Mouse (Mus musculus): Measurements from ENCODE around the gene Supt4a. TPM values are rescaled to one million over a fixed set of nuclear protein-coding genes. Genes with fewer than 3 reads are reported as not detected.

Supt4a gene
- polyA plus RNA-seq, 1 experiment from 2014 or later: 111 TPM

- H3K27ac ChIP-seq (ENCODE audit: low read length): no peak overlapping the region
- H3K4me1 ChIP-seq (ENCODE audit: control insufficient read depth, insufficient read depth, low read length): 0 out of 2 replicates have a peak, but pooled peaks cover 2% of the 10 kb centered on the region
- H3K9me3 ChIP-seq (ENCODE audit: control insufficient read depth, low read length): no peaks in the 10 kb centered on the region
- ATAC-seq: no peak
- H3K4me2 ChIP-seq (ENCODE audit: low read depth, low read length): no peak overlapping the region
- no peak overlapping the region for H3K9ac ChIP-seq (ENCODE audit: low read depth, low read length)
- no peaks in the 10 kb centered on the region for H3K27me3 ChIP-seq (replicated peaks; ENCODE audit: control insufficient read depth, insufficient read depth, low read length)
- WGBS: 93% methylated on average over 7 of the region's 7 CpGs
- no peak overlapping the region for H3K4me3 ChIP-seq (ENCODE audit: low read length)
- 0 out of 2 replicates have a peak, but pooled peaks cover 3% of the 10 kb centered on the region for H3K36me3 ChIP-seq (ENCODE audit: control insufficient read depth, insufficient read depth, low read length)
Observed at GRCm38 (mm10) chr11:87747716-87748115, 10.4 kb downstream of the Supt4a start.

GRCm38 (mm10) chr11:87748132-87749119 lies 11.1 kb downstream of the Supt4a start:
- H3K27me3 ChIP-seq (replicated peaks; ENCODE audit: control insufficient read depth, insufficient read depth, low read length): no peaks in the 10 kb centered on the region
- 0 out of 2 replicates have a peak overlapping the region, but pooled peaks have one; percentile 6 for H3K9ac ChIP-seq (ENCODE audit: low read depth, low read length)
- H3K4me3 ChIP-seq (ENCODE audit: low read length): no peak overlapping the region
- H3K9me3 ChIP-seq (ENCODE audit: control insufficient read depth, low read length): no peaks in the 10 kb centered on the region
- ATAC-seq: peak; percentile 66
- 0 out of 2 replicates have a peak, but pooled peaks cover 3% of the 10 kb centered on the region for H3K36me3 ChIP-seq (ENCODE audit: control insufficient read depth, insufficient read depth, low read length)
- H3K4me2 ChIP-seq (ENCODE audit: low read depth, low read length): peak overlapping the region; percentile 23; the same call in 1 of the 2 replicates
- 29% methylated on average over 19 of the region's 19 CpGs for WGBS
- H3K27ac ChIP-seq (ENCODE audit: low read length): no peak overlapping the region
- 0 out of 2 replicates have a peak, but pooled peaks cover 2% of the 10 kb centered on the region for H3K4me1 ChIP-seq (ENCODE audit: control insufficient read depth, insufficient read depth, low read length)

DNA sequence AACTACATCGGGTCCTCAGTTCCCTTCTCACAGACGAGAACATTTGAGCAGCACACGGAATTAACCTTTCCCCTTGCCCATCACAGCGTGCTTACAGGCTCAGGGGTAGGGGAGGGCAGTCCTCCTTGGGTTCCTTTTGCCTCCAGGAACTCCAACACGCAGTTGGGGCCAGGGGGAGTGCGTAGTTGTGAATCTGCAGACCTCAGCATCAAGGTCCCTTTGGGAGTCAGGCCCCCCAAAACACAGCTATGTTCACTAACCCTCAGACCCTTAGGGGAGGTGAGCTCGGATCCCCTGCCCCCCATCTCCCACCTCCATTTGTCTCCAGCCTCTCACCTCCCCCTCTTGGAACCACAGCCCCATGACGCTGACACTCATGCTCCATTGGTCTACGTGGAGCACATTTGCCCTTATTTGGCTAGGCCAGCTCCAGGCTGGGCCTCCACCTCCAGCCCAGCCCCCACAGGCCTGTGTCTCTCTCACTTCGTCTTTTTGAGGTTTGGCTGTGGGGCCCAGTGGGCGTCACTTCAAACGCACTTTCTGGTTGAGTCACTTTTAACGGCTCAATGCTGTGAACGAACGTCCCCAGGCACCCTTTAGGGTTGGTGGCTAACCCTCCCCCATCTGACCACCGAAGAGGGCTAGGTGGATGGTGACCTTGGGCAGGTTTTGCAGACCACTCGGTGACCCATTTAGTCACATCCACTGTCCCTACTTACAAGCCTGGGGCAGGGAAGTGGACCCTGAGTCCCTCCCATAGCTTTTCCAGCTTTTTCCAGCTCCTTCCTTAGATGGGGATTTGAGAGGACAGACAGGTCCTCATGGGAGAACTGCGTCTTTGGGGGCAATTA lies 12.1 kb downstream of the Supt4a start:
- peak; percentile 77 for ATAC-seq
- Histone ChIP-seq H3K4me3 (ENCODE audit: low read length) (no peak overlapping the region), H3K4me2 (ENCODE audit: low read depth, low read length) (no peak overlapping the region), H3K36me3 (ENCODE audit: control insufficient read depth, insufficient read depth, low read length) (0 out of 2 replicates have a peak, but pooled peaks cover 3% of the 10 kb centered on the region), H3K27me3 (replicated peaks; ENCODE audit: control insufficient read depth, insufficient read depth, low read length) (no peaks in the 10 kb centered on the region), H3K9ac (ENCODE audit: low read depth, low read length) (no peak overlapping the region), H3K9me3 (ENCODE audit: control insufficient read depth, low read length) (no peaks in the 10 kb centered on the region), H3K27ac (ENCODE audit: low read length) (no peak overlapping the region), H3K4me1 (ENCODE audit: control insufficient read depth, insufficient read depth, low read length) (0 out of 2 replicates have a peak, but pooled peaks cover 2% of the 10 kb centered on the region)
- WGBS: 52% methylated on average over 18 of the region's 18 CpGs

- no peak overlapping the region for H3K9ac ChIP-seq (ENCODE audit: low read depth, low read length)
- H3K27ac ChIP-seq (ENCODE audit: low read length): no peak overlapping the region
- 0 out of 2 replicates have a peak, but pooled peaks cover 2% of the 10 kb centered on the region for H3K4me1 ChIP-seq (ENCODE audit: control insufficient read depth, insufficient read depth, low read length)
- H3K4me2 ChIP-seq (ENCODE audit: low read depth, low read length): no peak overlapping the region
- 84% methylated on average over 11 of the region's 11 CpGs for WGBS
- ATAC-seq: peak; percentile 31; the same call in 1 of the 2 replicates
- H3K36me3 ChIP-seq (ENCODE audit: control insufficient read depth, insufficient read depth, low read length): no peaks in the 10 kb centered on the region
- H3K9me3 ChIP-seq (ENCODE audit: control insufficient read depth, low read length): no peaks in the 10 kb centered on the region
- no peaks in the 10 kb centered on the region for H3K27me3 ChIP-seq (replicated peaks; ENCODE audit: control insufficient read depth, insufficient read depth, low read length)
- H3K4me3 ChIP-seq (ENCODE audit: low read length): no peak overlapping the region
Observed at GRCm38 (mm10) chr11:87750043-87750421, 12.7 kb downstream of the Supt4a start.

- no peak for ATAC-seq
- Histone ChIP-seq H3K4me1 (ENCODE audit: control insufficient read depth, insufficient read depth, low read length) (0 out of 2 replicates have a peak, but pooled peaks cover 2% of the 10 kb centered on the region), H3K9me3 (ENCODE audit: control insufficient read depth, low read length) (no peaks in the 10 kb centered on the region), H3K27me3 (replicated peaks; ENCODE audit: control insufficient read depth, insufficient read depth, low read length) (no peaks in the 10 kb centered on the region), H3K36me3 (ENCODE audit: control insufficient read depth, insufficient read depth, low read length) (no peaks in the 10 kb centered on the region), H3K4me3 (ENCODE audit: low read length) (no peak overlapping the region), H3K27ac (ENCODE audit: low read length) (no peak overlapping the region), H3K4me2 (ENCODE audit: low read depth, low read length) (no peak overlapping the region), H3K9ac (ENCODE audit: low read depth, low read length) (no peak overlapping the region)
- WGBS: 61% methylated on average over 3 of the region's 3 CpGs
Observed at GRCm38 (mm10) chr11:87750521-87750920, 13.2 kb downstream of the Supt4a start.

DNA sequence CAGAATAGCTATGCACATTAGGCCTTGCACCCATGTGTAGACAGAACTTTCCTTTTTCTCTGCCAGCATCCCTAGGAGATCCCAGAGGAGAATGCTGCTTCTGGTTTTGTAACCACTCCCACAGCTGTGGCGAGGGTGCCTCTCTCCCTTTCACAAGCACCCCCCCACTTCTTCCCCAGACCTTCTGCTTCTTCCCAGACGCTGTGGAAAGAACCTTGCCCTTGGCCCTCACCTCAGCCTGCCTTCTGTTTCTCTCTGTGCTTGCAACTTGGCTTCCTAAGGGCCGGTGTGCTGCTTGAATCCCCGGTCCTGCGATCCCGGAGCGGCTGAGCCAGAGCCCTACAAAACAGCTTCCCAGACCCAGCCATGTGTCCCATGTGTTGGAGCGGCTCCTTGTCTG lies 13.7 kb downstream of the Supt4a start:
- no peaks in the 10 kb centered on the region for H3K9me3 ChIP-seq (ENCODE audit: control insufficient read depth, low read length)
- H3K36me3 ChIP-seq (ENCODE audit: control insufficient read depth, insufficient read depth, low read length): no peaks in the 10 kb centered on the region
- ATAC-seq: no peak
- no peak overlapping the region for H3K9ac ChIP-seq (ENCODE audit: low read depth, low read length)
- H3K27ac ChIP-seq (ENCODE audit: low read length): peak overlapping the region; percentile 5; the same call in 1 of the 2 replicates
- 0 out of 2 replicates have a peak, but pooled peaks cover 2% of the 10 kb centered on the region for H3K4me1 ChIP-seq (ENCODE audit: control insufficient read depth, insufficient read depth, low read length)
- H3K27me3 ChIP-seq (replicated peaks; ENCODE audit: control insufficient read depth, insufficient read depth, low read length): no peaks in the 10 kb centered on the region
- H3K4me2 ChIP-seq (ENCODE audit: low read depth, low read length): no peak overlapping the region
- no peak overlapping the region for H3K4me3 ChIP-seq (ENCODE audit: low read length)
- WGBS: 80% methylated on average over 8 of the region's 8 CpGs

- Histone ChIP-seq H3K36me3 (ENCODE audit: control insufficient read depth, insufficient read depth, low read length) (no peaks in the 10 kb centered on the region), H3K9me3 (ENCODE audit: control insufficient read depth, low read length) (no peaks in the 10 kb centered on the region), H3K27ac (ENCODE audit: low read length) (peak overlapping the region; percentile 5; the same call in 1 of the 2 replicates), H3K4me1 (ENCODE audit: control insufficient read depth, insufficient read depth, low read length) (0 out of 2 replicates have a peak, but pooled peaks cover 2% of the 10 kb centered on the region), H3K27me3 (replicated peaks; ENCODE audit: control insufficient read depth, insufficient read depth, low read length) (no peaks in the 10 kb centered on the region), H3K4me2 (ENCODE audit: low read depth, low read length) (no peak overlapping the region), H3K4me3 (ENCODE audit: low read length) (no peak overlapping the region), H3K9ac (ENCODE audit: low read depth, low read length) (no peak overlapping the region)
- ATAC-seq: no peak
- WGBS: 59% methylated on average over 4 of the region's 4 CpGs
Observed at GRCm38 (mm10) chr11:87751491-87751966, 14.2 kb downstream of the Supt4a start.

DNA sequence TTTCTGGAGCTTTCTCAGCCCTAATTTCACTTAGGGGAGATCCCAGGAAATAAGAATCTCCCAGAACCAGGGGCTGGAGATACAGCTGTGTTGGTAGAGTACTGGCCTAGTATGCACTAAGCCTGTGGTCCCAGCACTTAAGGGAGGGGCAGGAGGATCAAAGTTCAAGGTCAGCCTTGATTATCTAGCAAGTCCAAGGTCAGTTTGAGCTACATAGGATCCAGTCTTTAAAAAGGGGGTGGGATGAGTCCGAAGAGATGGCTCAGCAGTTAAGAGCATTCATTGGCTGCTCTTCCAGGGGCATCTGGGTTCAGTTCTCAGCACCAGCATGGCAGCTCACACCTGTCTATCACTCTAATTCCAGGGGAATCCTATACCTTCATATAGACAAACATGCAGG lies 15.0 kb downstream of the Supt4a start:
- no peak for ATAC-seq
- H3K36me3 ChIP-seq (ENCODE audit: control insufficient read depth, insufficient read depth, low read length): no peaks in the 10 kb centered on the region
- H3K4me2 ChIP-seq (ENCODE audit: low read depth, low read length): no peak overlapping the region
- H3K9me3 ChIP-seq (ENCODE audit: control insufficient read depth, low read length): no peaks in the 10 kb centered on the region
- 0 out of 2 replicates have a peak, but pooled peaks cover 2% of the 10 kb centered on the region for H3K4me1 ChIP-seq (ENCODE audit: control insufficient read depth, insufficient read depth, low read length)
- no peak overlapping the region for H3K9ac ChIP-seq (ENCODE audit: low read depth, low read length)
- H3K27me3 ChIP-seq (replicated peaks; ENCODE audit: control insufficient read depth, insufficient read depth, low read length): no peaks in the 10 kb centered on the region
- H3K4me3 ChIP-seq (ENCODE audit: low read length): no peak overlapping the region
- no peak overlapping the region for H3K27ac ChIP-seq (ENCODE audit: low read length)
- WGBS: 81% methylated on average over 1 of the region's 1 CpGs
